Mouse (Mus musculus): Measurements from ENCODE around the gene Palld.

Palld gene

DNA sequence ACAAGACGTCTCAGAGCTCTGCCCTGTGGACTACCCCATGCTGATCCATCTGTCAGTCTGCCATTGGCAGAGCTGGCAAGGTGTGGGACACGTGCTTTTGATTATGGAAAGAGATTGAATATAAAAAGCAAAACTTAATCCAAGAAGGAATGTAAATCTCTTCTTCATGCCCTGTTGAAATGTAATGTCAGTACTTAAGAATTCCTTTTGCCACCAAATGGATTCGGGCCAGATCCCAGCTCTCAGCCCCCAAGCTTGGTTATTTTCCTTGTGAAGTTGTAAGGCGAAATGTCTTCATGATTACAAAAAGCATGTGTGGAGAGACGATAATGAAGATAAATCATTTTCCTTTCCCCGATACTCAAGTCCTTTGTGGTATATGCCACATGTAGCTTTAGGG is 126.6 kb downstream of the Palld start:
- DNase-seq (ENCODE audit: low read depth, low spot score), result no peak

DNA sequence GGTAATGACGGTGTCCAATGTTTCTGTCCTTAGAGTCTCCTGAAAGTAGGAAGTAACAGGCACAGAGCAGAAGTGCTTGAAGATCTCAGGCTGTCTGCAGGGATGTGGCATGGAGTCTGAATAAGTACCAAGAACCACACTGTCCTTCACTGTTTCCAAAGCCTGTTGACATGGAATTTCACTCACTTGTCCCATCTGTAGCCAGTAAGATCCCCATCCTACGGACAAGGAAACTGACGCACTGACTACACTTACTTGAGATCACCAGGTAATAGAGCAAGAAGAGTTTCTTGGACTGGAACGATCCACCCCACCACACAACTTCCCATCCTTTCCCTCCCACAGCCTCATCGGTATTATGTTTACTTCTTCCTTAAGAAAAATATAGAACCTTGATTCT is 128.3 kb downstream of the Palld start:
- DNase-seq (ENCODE audit: low read depth, low spot score), result no peak

DNA sequence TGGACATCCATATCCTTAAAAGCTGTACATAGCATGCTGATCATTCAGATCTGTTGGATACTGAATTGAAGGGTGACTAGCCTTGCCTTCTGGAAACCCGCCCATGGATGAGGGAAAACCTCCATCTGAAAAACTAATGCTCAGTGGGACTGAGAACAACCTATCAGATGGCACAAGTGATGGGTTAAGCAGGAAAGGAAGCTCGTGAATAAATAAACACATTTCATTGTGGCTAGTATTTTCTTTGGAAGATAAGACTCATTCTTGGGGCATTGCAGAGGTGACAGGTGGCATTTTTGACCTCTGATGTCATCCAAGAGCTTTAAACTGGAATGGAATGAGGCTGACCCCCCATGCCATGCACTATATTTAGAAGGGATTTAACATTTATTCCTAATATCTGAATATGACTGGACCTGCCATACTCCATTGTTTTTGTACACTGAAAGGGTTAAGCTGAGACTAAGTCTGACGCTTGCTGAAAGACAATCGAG is 128.8 kb downstream of the Palld start:
- no peak for DNase-seq (ENCODE audit: low read depth, low spot score)

DNA sequence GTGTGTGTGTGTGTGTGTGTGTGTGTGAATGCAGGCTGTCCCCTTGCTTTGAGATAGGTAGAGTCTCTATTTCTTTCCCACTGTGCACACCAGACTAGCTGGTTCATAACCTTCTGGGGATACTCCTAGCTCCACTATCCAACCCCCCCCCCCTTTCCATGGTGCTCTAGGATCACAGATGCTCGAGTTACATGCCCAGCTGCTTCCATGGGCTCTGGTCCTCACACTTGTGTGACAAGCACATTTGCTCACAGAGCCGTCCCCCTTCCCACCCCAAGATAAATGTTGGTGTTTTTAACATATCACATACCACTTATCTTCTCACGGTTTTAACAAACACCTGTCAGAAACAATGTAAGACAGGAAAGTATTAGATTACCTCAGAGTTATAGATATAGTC is 131.2 kb downstream of the Palld start:
- DNase-seq (ENCODE audit: low read depth, low spot score), result no peak

DNA sequence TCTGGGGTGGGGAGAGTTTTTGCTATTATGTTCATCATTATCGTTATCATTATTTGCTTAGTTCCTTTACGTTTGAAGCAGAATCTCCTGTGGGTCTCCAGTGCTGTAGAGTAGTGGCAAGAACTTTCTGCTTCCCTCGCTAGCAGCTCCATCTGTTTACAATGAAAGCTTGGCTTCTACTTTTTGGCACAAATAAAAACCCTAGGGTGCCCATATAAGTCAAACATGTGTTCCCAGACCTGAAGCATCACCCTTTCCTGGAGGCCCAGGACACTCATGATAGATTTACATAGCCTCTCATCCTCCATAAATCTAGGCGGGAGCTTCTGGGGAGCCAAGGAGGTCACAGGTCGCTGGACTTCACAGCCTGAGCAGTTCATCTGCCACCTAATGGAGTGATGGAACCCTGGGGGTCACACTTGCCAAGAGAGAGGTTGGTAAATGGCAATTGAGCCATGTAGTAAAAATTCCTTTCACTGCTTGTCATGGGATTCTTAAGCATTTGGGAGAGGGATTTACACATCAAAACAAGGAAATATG is 133.1 kb downstream of the Palld start:
- DNase-seq (ENCODE audit: low read depth, low spot score), result no peak

DNA sequence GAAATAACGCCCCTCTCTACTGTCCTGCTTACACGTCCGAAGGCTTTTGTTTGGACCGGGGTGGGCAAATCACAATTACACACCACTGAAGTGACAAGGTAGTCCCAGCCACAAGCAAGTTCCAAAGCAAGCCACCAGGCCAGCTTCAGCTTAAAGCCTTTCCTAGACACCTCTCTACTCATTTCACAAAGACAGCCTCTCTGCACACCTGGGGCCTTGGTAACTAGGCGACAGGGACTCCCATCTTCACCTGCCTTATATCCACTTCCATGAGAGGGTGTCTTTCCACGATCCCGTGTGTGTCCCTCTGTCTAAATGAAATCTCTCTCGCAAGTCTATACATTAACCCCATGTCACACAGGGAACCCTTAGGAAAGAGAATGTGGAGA is 142.3 kb downstream of the Palld start:
- DNase-seq (ENCODE audit: low read depth, low spot score), result no peak

DNA sequence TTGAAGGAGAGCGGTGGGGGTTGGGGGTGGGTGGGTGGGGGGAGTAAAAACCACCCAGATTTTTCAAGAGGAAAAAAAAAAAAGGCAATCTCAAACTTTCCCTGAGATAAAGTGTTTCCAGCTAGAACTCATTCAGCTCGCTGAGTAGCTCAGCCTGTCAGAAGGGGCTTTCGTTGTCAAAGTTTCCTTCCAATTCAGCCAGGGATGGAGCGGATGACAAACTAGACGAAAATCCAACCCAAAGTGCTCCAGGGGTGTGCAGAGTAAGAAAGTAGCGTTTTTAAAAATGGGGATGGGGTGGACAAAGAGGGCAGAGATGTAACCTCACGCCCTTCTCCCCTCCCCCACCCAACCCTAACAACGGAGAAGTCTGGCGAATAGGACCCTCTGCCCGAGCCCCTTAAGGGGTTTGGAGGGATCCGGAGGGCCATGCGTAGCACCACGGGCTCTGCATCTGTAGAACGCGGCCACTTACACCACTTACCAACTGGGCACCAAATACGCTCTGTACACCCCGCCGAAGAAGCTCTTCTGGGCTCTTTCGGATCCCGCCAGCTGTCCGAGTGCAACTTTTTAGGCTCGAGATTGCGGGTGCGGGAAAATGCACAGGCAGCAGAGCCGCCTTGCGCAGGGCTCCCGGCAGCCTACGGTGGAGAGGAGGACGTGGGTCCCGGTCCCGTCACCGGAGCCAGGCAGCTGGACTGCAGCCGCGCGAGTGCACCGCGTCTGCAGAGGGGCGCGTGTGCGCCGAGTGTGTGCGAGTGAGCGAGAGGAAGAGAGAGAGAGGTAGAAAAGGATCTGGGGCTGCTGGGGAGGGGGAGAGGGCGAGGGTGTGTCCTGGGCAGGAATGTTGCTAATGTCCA is 142.9 kb downstream of the Palld start:
- no peak for DNase-seq (ENCODE audit: low read depth, low spot score)

DNA sequence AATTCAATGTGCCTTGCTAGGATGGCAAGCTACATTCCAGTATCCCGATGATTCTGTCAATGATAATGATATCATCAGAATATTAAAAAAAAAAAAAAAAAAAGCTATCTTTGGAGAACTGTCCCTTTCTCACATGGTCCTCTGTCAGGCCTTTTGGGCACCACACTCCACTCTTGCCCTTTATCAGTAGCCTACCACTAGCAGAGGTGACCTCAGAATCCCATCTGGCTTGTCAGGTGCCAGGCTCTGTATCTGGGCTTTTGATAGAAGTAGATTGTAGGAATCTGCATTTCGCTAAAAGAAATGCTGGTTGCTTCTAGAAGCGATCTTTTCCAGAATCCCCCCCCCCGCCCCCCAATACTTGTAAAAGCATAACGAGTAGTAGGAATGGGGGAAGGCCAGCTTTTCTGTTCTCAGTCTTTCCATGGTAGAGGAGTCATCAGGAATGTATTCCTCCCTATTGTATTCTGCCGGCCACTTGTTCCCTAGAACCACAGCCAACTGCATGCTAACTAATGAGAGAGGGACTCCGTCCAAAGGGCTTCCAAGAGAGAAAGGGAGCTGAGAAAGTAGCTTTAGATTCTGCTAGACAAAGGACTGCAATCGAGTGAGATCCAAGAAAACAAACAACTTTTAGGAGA is 143.7 kb downstream of the Palld start:
- DNase-seq (ENCODE audit: low read depth, low spot score), result no peak

DNA sequence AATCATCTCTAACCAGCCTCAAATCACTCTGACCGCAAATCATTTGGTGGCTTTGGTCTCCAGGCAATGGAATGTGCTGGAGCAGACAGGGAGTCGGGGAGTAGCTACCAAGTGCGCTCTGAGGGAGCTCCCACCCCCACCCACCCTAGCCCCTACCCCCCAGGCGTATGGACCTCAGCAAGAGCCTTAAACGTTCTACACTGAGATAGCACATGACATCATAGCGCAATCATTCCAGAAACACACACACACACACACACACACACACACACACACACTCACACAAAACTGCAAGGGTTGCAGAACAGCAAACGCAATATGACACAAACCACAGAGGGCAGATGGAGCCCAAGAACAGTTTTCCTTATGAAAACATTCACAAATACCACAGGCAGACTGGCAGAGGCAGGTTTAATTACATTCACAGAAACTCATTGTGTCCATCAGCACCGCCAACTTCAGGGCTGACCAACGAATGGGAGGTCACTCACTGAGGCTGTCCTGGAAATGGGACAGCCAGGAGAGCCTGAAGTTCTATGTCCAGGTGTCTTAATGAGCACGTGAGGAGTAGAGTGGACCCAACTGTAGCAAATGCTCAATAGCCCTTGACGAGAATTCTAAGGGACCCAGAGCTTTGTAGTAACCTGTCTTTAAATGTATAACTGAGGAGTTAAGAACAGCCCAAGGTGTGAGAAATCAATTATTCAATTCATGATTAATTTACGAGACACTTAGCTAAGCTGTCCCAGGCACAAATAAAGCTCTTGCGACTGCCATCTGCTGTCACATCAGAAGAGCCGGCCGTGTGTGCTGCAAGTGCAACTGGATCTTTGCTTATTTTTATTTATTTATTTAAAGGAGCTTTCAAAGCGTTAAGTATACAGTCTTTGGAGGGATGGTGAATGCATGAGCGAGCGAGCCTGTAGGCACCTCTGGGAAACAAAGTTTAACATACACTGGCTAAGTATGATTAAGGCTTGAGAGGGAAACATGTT is 145.2 kb downstream of the Palld start:
- no peak for DNase-seq (ENCODE audit: low read depth, low spot score)

DNA sequence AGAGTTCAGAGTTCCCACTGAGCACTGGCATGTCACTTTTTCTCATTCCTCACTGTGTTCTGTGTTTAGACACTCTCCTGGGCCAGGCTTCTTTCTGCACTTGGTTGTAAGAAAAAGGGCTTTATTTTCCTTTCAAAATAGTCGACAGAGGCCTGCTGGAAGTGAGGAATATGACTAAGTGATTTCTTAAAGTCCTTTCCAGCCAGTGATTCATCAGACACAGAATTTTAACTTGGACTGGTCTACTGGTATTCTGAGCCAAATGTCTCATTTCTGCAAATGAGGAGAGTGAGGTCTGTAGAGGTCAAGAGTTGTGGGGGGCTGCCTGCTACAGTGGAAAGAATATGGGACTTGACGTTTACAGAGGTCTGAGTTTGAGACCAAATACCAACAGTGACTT is 147.3 kb downstream of the Palld start:
- no peak for DNase-seq (ENCODE audit: low read depth, low spot score)

DNA sequence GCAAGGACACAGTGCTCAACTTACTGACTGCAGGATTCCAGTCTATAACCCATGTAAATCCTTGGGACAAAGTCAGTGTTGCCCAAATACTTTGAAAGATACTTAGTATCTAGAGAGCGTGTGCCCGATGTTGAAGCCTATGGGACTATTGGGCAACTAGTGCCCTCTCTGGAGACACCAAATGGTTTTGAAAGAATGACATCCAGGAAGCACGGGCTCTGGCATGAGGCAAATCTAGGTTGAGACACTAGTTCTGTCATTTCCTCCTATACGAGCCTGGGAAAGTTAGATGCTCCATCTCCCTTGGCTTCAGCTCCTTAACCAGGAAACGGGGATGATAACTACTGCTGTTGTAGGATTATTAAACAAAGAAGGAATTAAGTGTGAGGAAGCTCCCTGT is 155.4 kb downstream of the Palld start:
- DNase-seq (ENCODE audit: low read depth, low spot score), result no peak

DNA sequence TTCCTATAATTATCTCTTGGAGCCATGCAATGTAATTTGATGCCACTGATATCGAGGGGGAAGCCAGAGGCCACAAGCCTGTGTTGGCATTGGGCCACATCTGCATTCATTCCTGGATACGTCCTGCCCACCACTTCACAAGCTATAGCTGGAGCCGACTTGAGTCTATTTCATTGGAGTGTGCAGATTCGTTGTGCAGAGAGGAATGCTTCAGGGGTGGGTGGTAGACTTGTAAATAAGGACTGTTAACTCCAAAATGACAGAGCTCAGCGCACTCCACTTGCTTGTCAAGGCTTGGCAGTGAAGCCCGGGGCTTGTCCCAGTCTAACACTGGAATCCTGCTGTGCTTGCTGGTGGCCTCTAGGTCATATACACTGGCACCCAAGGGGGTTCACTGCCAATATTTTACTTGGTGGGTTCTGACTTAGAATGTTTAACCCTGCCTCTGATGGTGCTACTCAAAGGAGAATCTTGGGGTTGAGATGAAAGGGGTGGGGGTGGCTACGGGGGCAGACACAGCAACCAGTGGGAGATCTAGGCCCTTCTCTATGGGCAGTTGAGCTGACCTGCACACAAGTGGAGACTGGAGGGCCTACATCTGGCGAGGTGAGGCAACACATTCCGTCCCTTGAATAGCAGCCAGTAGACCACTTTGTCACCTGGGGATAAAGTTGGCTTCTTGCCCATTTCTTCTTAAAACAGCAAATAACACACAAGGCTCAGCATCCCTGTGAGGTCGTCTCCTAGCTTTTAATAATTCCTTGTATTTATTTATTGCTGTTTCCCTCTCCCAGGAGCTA is 157.1 kb downstream of the Palld start:
- no peak for DNase-seq (ENCODE audit: low read depth, low spot score)

DNA sequence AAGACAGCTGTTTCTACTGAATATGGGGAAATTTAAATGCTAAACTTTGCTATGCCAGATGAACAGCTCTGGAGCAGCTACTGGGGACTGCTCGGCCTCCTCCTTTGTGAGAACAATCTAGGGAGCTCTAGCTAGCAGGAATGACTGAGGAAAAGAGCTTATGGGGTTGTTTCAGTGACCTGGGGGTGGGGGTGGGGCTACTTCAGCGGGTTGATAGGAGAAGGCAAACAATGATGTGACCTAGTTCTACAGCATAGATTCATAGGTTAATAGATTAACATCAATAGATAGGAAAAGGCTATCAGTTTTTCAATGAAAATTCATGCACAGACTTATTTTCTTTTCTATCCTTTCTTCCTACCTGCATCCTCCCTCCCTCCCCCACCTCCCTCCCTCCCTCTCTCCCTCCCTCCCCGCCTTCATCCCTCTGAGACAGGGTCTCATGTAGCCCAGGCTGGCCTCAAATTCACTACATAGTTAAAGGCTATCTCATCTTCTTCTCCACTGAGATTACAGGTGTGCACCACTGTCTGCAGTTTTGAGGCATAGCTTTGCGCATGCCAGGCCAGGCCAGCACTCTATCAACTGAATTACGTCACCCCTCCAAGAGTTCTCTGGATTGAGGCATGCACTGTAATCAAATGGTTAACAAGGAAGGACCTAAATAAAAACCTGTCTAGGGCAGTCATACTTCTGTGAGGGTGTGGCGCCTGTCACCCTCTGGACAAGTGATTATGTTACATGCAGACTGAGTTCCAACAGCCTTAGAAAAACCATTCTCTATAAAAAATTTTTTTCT is 158.5 kb downstream of the Palld start:
- DNase-seq (ENCODE audit: low read depth, low spot score), result no peak

DNA sequence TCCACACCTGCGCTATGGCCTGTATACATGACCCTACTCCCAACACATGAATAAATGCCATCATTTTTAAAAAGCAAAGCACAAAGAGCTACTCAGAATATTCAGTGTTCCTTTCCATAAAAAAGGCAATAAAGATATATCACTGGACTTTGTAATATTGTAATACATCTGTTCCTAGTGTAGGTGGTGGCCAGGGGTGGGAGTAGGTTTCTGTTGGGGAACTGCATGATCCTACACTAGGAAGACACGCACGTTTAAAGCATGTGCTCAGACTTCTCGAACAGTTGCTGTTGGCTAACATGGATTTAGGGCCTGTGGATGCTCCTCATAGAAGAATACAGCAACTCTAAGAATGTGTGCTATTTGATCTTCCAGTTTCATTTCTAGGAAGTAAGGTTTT is 165.0 kb downstream of the Palld start:
- DNase-seq (ENCODE audit: low read depth, low spot score), result no peak

DNA sequence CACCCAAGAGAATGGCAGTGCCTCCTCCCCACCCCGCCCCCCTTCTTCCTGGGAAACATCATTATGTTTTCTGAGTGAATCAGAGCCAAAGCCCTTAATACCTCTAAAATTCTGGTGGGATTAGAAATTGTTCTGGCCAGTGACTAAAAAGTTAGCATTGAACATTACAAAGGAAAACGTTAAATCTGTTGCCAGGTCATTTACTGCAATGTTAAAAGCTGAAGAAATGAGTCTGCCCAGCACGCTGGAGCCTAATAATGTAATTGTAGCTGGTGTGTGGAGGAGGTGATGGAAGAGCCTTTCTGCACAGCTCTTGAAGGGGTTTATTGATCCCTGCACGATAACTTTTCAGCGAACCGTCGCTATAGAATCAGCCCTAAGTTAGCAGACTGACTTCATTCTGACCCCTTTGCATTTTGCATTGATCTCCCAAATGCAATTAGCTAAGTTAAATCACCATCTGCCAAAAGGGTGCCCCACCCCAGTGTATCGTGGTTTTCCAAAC is 165.7 kb downstream of the Palld start:
- no peak for DNase-seq (ENCODE audit: low read depth, low spot score)

DNA sequence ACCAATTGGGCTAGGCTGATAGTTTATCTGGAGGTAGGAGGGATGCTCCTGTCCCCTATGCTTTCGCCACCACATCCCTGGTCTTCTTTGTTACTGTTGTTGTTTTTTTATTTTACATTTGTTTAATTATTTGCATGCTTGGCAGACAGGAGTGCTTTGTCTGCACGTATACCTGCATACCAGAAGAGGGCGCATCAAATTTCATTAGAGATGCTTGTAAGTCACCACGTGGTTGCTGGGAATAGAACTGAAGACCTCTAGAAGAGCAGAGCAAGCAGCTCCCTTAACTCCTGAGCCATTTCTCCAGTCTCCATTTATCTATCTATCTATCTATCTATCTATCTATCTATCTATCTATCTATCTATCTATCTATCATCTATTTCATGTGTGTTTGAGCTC is 166.4 kb downstream of the Palld start:
- no peak for DNase-seq (ENCODE audit: low read depth, low spot score)

DNA sequence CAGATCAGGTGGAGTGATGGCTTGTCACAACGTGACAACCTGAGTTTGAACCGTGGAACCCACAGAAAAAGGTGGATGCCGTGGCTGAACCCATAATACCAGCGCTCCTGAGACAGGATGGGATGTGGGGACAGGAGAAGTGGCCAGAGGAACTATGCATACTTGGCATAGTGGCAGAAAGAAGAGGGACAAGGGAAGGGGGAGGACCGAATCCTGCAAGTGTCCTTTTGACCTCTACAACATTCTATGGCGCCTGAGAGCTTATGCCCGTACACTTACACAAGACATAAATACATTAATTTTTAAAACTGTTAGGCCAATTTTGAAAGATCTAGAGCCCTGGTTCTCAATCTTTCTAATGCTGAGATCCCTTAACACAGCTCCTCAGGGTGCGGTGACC is 168.3 kb downstream of the Palld start:
- DNase-seq (ENCODE audit: low read depth, low spot score), result no peak

DNA sequence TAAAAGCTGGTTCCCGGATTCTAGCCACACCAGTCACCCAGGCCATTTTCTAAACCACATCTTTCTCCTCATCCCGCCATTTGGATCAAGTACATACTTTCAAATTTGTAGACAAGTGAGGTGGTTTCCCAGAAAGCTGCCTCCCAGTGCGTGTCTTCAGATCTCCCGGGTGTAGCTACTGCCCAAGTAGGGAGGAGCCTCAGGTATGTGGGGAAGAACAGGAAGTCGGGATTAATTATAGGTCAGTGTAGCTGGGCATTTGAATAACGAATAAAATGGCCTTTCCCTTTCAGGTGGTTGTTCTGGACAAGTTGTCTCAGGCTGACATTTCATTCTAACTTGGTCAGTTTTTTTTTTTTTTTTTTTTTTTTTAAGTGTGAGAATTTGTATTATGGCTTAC is 170.3 kb downstream of the Palld start:
- DNase-seq (ENCODE audit: low read depth, low spot score), result no peak

DNA sequence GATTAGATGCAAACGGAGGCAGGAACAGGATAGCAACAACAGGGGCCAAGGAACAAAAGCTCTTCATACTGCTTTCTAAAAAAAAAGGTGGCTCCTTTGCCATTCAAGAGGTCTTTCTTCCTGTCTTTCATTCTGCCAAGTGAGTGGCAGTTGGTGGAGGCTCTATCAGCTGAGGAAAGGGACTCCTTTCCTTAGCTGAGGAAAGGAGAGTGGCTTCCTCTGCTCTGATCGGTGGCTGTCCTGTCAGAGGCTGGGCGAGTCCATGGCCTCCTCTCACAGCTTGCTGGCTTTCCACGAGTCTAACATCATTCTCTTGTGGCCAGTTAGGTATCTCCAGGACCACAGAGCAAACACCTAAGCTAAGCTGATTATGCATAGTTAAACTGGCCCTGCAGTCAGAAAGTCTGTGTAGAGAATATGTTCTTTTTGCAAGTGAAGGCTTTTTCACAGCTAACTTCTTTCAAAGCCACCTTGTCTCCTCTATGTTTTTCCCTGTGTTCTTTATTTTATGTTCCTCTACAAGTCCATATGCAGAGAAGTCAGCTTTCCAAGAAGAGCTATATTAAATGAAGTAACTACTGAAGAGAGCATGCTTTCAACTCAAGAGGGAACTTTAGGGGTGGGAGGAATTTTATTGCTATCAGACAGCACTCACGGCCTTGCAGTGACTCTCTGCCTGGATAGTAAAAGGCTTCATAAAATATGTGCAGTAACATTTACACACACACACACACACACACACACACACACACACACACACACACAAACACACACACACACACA is 171.0 kb downstream of the Palld start:
- DNase-seq (ENCODE audit: low read depth, low spot score), result no peak
